Mouse (Mus musculus): ENCODE measurements around the gene Tex19.2. TPM values are rescaled to one million over a fixed set of nuclear protein-coding genes. Genes with fewer than 3 reads are reported as not detected.
A peak's percentile ranks its signal among the peaks of the same experiment; 100 is the strongest.

The Tex19.2 gene
- polyA plus RNA-seq, 1 experiment from 2014 or later: not detected

DNA sequence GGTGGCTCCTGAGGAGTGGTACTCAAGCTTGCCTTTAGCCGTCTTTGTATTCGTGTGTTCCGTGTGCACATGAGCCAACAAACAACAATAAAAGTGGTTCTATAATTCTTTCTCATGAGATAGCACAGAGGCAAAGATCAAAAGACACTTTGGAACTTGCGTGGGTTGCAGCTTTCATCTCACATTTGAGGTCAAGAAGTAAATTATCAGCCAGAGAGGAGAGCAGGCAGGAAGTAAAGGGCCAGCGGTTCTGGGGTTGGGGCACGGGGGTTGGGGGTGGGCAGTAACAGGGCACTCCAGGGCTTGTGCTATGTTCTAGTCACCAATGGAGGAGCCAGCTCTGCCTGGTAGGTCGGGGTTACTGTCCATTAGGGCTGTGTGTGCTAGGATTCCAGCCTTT, 17.8 kb downstream of the Tex19.2 start:
- Histone ChIP-seq H3K4me1 (ENCODE audit: control insufficient read depth, insufficient read depth, low read length) (no peaks in the 10 kb centered on the region), H3K9ac (ENCODE audit: low read length) (no peak overlapping the region), H3K27ac (ENCODE audit: low read length) (no peak overlapping the region), H3K4me2 (ENCODE audit: low read depth, low read length) (no peak overlapping the region), H3K27me3 (ENCODE audit: control insufficient read depth, insufficient read depth, low read length) (no peaks in the 10 kb centered on the region), H3K4me3 (replicated peaks; ENCODE audit: low read length) (no peak overlapping the region), H3K9me3 (replicated peaks; ENCODE audit: control insufficient read depth, low read length) (no peaks in the 10 kb centered on the region), H3K36me3 (ENCODE audit: control insufficient read depth, insufficient read depth, low read length) (no peaks in the 10 kb centered on the region)
- WGBS: 56% methylated on average over 7 of the region's 7 CpGs
- ATAC-seq (ENCODE audit: insufficient read depth, low FRiP score): no peak

DNA sequence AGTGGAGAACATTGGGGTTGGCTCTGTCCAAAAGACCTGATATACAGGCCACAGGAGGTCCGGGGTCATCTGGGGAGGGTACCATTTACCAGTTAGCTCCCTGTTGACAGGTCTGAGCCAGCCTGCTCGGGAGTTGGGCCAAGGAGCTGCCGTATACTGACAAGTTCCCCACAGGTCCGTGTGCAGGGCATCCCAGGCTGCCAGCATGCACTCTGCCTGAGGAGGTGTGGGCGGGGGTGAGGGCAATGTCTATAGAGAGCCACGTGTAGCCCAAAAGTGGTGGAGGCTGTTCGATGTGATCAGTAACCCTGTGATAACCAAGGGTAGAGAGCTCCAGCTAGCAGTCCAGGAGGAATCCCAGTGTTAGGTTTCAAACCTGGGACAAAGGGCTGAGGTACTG, 18.7 kb downstream of the Tex19.2 start:
- Histone ChIP-seq H3K27me3 (ENCODE audit: control insufficient read depth, insufficient read depth, low read length) (no peaks in the 10 kb centered on the region), H3K36me3 (ENCODE audit: control insufficient read depth, insufficient read depth, low read length) (no peaks in the 10 kb centered on the region), H3K9ac (ENCODE audit: low read length) (no peak overlapping the region), H3K4me3 (replicated peaks; ENCODE audit: low read length) (no peak overlapping the region), H3K27ac (ENCODE audit: low read length) (no peak overlapping the region), H3K4me2 (ENCODE audit: low read depth, low read length) (no peak overlapping the region), H3K9me3 (replicated peaks; ENCODE audit: control insufficient read depth, low read length) (no peaks in the 10 kb centered on the region), H3K4me1 (ENCODE audit: control insufficient read depth, insufficient read depth, low read length) (no peaks in the 10 kb centered on the region)
- WGBS: 68% methylated on average over 7 of the region's 7 CpGs
- no peak for ATAC-seq (ENCODE audit: insufficient read depth, low FRiP score)

DNA sequence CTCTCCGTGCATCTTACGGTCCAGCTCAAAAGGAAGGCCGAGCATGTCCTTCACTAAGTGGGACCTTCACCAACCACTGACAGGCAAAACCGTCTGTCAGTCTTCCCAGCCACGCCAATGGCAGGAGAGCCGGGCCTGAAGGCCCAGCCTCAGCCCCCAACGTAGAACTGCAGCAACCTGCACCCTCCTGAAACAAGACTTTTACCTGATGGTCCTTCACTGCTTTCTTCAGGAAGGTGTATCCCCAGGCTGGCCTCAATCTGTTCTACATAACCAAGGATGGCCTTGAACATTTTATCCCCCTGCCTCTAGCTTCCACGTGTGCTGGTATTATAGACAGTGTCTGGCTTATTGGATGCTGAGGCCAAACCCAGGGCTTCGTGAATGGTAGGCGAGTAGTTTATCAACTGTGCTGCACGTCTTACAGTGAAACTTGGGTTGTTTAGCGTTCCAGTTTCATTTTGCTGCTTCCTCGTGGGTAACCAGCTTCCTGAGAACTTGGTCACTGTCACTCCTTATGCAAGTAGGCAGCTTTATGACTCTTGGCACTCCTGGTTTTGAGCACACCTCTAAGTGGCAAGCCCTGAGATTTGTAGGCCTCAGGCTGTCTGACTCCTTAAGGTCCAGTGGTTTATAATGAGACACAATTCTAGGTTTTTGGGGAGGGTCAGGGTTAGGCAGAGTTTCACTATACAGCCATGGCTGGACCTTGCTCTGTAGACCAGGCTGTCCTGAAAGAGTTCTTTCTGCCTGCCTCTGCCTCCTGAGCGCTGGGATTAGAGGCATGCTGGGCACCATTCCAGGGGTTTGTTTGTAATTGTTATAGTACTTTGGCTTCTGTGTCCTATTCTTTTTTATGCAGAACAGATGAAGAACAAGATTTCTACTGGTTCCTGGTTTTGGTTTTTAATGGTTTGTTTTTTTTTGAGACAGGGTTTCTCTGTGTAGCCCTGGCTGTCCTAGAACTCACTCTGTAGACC, 25.6 kb downstream of the Tex19.2 start:
- Histone ChIP-seq H3K27me3 (ENCODE audit: control insufficient read depth, insufficient read depth, low read length) (no peaks in the 10 kb centered on the region), H3K36me3 (ENCODE audit: control insufficient read depth, insufficient read depth, low read length) (no peaks in the 10 kb centered on the region), H3K9me3 (replicated peaks; ENCODE audit: control insufficient read depth, low read length) (no peaks in the 10 kb centered on the region), H3K9ac (ENCODE audit: low read length) (no peak overlapping the region), H3K27ac (ENCODE audit: low read length) (no peak overlapping the region), H3K4me2 (ENCODE audit: low read depth, low read length) (no peak overlapping the region), H3K4me1 (ENCODE audit: control insufficient read depth, insufficient read depth, low read length) (peaks cover under 1% of the 10 kb centered on the region; the same call in 1 of the 2 replicates), H3K4me3 (replicated peaks; ENCODE audit: low read length) (no peak overlapping the region)
- ATAC-seq (ENCODE audit: insufficient read depth, low FRiP score): no peak
- WGBS: 85% methylated on average over 14 of the region's 14 CpGs

DNA sequence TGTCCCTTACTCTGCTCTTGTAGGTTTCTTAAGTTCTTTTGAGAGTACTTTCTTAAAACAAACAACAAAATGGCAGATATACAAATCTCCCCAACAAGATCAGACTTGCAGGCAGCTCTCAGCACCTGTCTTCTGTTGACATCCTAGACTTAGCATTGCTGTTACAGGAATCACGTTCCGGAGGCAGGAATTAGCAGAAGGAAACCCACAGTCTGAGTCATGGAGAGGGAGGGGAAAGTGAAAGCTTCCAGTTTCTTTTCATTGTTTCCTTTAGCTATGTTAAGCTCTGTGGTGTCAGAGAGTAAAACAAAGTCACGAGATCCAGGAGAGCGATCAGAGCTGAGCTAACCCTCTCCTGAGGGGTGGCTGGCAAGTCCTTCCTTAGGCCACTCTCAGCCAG, 27.5 kb downstream of the Tex19.2 start:
- Histone ChIP-seq H3K27me3 (ENCODE audit: control insufficient read depth, insufficient read depth, low read length) (no peaks in the 10 kb centered on the region), H3K4me1 (ENCODE audit: control insufficient read depth, insufficient read depth, low read length) (peaks cover 3% of the 10 kb centered on the region; the same call in 1 of the 2 replicates), H3K4me3 (replicated peaks; ENCODE audit: low read length) (no peak overlapping the region), H3K27ac (ENCODE audit: low read length) (0 out of 2 replicates have a peak overlapping the region, but pooled peaks have one; percentile 31), H3K36me3 (ENCODE audit: control insufficient read depth, insufficient read depth, low read length) (no peaks in the 10 kb centered on the region), H3K9ac (ENCODE audit: low read length) (no peak overlapping the region), H3K4me2 (ENCODE audit: low read depth, low read length) (no peak overlapping the region), H3K9me3 (replicated peaks; ENCODE audit: control insufficient read depth, low read length) (no peaks in the 10 kb centered on the region)
- peak; percentile 68 for ATAC-seq (ENCODE audit: insufficient read depth, low FRiP score)
- 47% methylated on average over 4 of the region's 4 CpGs for WGBS

DNA sequence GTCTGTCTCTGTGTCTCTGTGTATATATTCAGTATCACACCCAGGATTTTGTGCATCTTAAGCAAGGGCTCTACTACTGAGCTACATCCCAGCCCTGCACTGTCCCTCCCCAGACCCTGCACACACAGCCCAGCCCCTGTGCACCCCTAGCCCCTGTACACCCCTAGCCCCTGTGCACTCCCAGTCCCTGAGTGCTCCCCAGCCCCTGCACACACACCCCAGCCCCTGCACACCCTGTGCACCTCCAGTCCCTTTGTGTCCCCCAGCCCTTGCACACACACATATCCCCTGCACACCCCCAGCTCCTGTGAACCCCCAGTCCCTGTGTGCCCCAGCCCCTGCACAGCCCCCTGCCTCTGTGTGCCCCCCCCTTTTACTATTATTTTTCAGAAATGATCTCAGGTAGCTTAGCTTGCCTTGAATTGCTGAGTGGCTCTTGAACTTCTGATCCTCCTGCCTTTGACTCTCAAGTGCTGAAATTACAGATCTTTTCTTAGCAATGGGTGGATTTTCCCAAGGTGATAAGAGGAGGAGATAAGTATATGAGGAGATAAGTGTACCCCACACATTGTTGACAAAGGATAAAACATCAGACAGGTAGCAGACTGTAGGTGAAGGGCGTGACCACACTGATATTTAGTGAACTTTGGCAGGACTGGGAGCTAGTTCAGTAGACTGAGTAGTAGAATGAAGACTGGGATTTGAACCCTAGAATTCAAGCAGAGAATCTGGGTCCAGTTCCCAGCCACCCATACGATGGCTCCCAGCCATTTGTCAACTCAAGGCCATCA, 28.5 kb downstream of the Tex19.2 start:
- no peaks in the 10 kb centered on the region for H3K9me3 ChIP-seq (replicated peaks; ENCODE audit: control insufficient read depth, low read length)
- ATAC-seq (ENCODE audit: insufficient read depth, low FRiP score): no peak
- no peak overlapping the region for H3K9ac ChIP-seq (ENCODE audit: low read length)
- no peaks in the 10 kb centered on the region for H3K27me3 ChIP-seq (ENCODE audit: control insufficient read depth, insufficient read depth, low read length)
- no peak overlapping the region for H3K4me2 ChIP-seq (ENCODE audit: low read depth, low read length)
- no peak overlapping the region; the same call in 1 of the 2 replicates for H3K27ac ChIP-seq (ENCODE audit: low read length)
- H3K36me3 ChIP-seq (ENCODE audit: control insufficient read depth, insufficient read depth, low read length): no peaks in the 10 kb centered on the region
- peaks cover 3% of the 10 kb centered on the region; the same call in 1 of the 2 replicates for H3K4me1 ChIP-seq (ENCODE audit: control insufficient read depth, insufficient read depth, low read length)
- WGBS: 67% methylated on average over 2 of the region's 2 CpGs
- H3K4me3 ChIP-seq (replicated peaks; ENCODE audit: low read length): no peak overlapping the region

DNA sequence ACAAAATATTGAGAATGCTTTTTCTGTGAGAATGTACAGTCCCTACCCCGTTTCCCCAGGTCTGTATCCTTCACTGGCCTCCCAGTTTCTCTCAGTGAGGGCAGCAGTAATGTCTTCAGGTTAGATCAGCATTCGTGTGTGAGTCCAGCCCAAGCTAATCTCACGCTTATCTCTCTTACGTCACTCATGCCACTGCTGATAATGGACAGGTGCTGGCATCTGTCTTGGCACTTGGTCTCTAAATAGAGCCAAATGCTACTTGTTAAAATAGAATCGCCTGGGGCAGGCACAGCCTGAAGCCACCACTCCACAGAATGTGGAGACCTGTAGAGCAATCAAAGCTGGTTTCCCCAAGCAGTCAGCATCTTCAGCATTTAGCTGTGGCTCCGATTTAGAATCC, 29.5 kb downstream of the Tex19.2 start:
- Histone ChIP-seq H3K9me3 (replicated peaks; ENCODE audit: control insufficient read depth, low read length) (no peaks in the 10 kb centered on the region), H3K27ac (ENCODE audit: low read length) (0 out of 2 replicates have a peak overlapping the region, but pooled peaks have one; percentile 6), H3K27me3 (ENCODE audit: control insufficient read depth, insufficient read depth, low read length) (no peaks in the 10 kb centered on the region), H3K9ac (ENCODE audit: low read length) (no peak overlapping the region), H3K4me2 (ENCODE audit: low read depth, low read length) (no peak overlapping the region), H3K4me1 (ENCODE audit: control insufficient read depth, insufficient read depth, low read length) (peaks cover 3% of the 10 kb centered on the region; the same call in 1 of the 2 replicates), H3K4me3 (replicated peaks; ENCODE audit: low read length) (no peak overlapping the region), H3K36me3 (ENCODE audit: control insufficient read depth, insufficient read depth, low read length) (no peaks in the 10 kb centered on the region)
- no peak for ATAC-seq (ENCODE audit: insufficient read depth, low FRiP score)
- 64% methylated on average over 6 of the region's 6 CpGs for WGBS

DNA sequence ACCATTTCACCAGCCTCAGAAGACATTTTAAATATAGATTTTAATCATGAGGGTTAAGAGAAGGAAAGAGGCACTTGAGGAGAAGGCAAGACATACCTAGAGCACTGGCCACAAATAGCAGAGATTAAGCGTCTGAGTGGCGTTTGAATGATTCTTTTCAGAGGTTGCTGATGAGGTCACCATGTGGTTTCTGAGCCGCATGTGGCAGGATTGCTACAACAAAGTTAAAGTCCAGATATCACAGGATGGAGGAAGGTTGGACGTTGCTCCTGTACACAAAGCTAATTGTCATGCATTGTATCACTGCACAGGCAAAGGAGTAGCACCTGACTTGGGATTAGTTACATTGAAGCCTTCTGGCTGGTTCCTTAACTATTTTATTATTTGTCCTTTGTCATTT, 32.2 kb downstream of the Tex19.2 start:
- H3K4me2 ChIP-seq (ENCODE audit: low read depth, low read length): no peak overlapping the region
- no peaks in the 10 kb centered on the region for H3K9me3 ChIP-seq (replicated peaks; ENCODE audit: control insufficient read depth, low read length)
- H3K27ac ChIP-seq (ENCODE audit: low read length): peak overlapping the region; percentile 68
- peaks cover 10% of the 10 kb centered on the region for H3K4me1 ChIP-seq (ENCODE audit: control insufficient read depth, insufficient read depth, low read length)
- 45% methylated on average over 4 of the region's 4 CpGs for whole genome bisulfite sequencing
- H3K9ac ChIP-seq (ENCODE audit: low read length): no peak overlapping the region
- no peaks in the 10 kb centered on the region for H3K36me3 ChIP-seq (ENCODE audit: control insufficient read depth, insufficient read depth, low read length)
- no peak overlapping the region for H3K4me3 ChIP-seq (replicated peaks; ENCODE audit: low read length)
- ATAC-seq (ENCODE audit: insufficient read depth, low FRiP score): no peak
- H3K27me3 ChIP-seq (ENCODE audit: control insufficient read depth, insufficient read depth, low read length): no peaks in the 10 kb centered on the region

DNA sequence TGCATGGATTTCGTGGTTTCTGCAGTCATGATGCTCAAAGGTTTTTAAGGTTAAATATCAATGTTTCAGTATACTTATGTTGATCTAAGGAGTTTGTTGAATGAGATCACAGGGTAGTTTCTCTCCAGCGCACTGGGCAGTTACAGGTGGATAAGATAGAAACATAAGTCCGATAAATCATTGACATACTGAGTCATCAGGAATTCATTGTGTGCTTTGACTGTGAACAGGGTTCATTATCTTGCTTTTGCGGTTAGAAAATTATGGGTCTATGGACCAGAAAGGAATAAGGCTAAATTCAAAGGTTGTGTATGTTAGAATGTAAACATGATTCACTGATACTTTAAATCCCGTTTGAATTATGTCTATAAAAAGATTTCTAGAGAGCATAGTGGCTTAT, 33.3 kb downstream of the Tex19.2 start:
- Histone ChIP-seq H3K4me1 (ENCODE audit: control insufficient read depth, insufficient read depth, low read length) (peaks cover 10% of the 10 kb centered on the region), H3K36me3 (ENCODE audit: control insufficient read depth, insufficient read depth, low read length) (no peaks in the 10 kb centered on the region), H3K9me3 (replicated peaks; ENCODE audit: control insufficient read depth, low read length) (no peaks in the 10 kb centered on the region), H3K27me3 (ENCODE audit: control insufficient read depth, insufficient read depth, low read length) (no peaks in the 10 kb centered on the region), H3K27ac (ENCODE audit: low read length) (peak overlapping the region; percentile 68; the same call in 1 of the 2 replicates), H3K4me2 (ENCODE audit: low read depth, low read length) (no peak overlapping the region), H3K4me3 (replicated peaks; ENCODE audit: low read length) (no peak overlapping the region), H3K9ac (ENCODE audit: low read length) (no peak overlapping the region)
- WGBS: 38% methylated on average over 5 of the region's 5 CpGs
- ATAC-seq (ENCODE audit: insufficient read depth, low FRiP score): peak; percentile 65

Measured in stomach, embryonic 16.5 days (tissue).